Mouse (Mus musculus): ENCODE results near the gene Slc6a13. TPM values are rescaled to one million over a fixed set of nuclear protein-coding genes. Genes with fewer than 3 reads are reported as not detected.

Gene Slc6a13
- polyA plus RNA-seq, 1 experiment from 2014 or later = 39.9 TPM

GRCm38 (mm10) chr6:121380576-121380975 lies 80.5 kb downstream of the Slc6a13 start:
- H3K27me3 ChIP-seq (ENCODE audit: control insufficient read depth, insufficient read depth, low read depth, low read length) = no peaks in the 10 kb centered on the region
- 78% methylated on average over 8 of the region's 8 CpGs for WGBS
- H3K36me3 ChIP-seq (ENCODE audit: control insufficient read depth, insufficient read depth, low read length) = peaks cover 4% of the 10 kb centered on the region; the same call in 1 of the 2 replicates
- H3K4me3 ChIP-seq (ENCODE audit: low read depth, low read length) = no peak overlapping the region
- H3K9ac ChIP-seq (ENCODE audit: low read depth, low read length) = no peak overlapping the region
- no peaks in the 10 kb centered on the region; the same call in 1 of the 2 replicates for H3K4me1 ChIP-seq (ENCODE audit: control insufficient read depth, insufficient read depth, low read length)
- no peak overlapping the region for H3K4me2 ChIP-seq (ENCODE audit: low read length)
- H3K9me3 ChIP-seq (replicated peaks; ENCODE audit: control insufficient read depth, low read length, poor library complexity, severe bottlenecking) = no peaks in the 10 kb centered on the region
- ATAC-seq = no peak
- H3K27ac ChIP-seq (ENCODE audit: low read length) = no peak overlapping the region

- Histone ChIP-seq H3K27ac (ENCODE audit: low read length) (no peak overlapping the region), H3K4me2 (ENCODE audit: low read length) (no peak overlapping the region), H3K27me3 (ENCODE audit: control insufficient read depth, insufficient read depth, low read depth, low read length) (no peaks in the 10 kb centered on the region), H3K4me3 (ENCODE audit: low read depth, low read length) (no peak overlapping the region), H3K4me1 (ENCODE audit: control insufficient read depth, insufficient read depth, low read length) (no peaks in the 10 kb centered on the region; the same call in 1 of the 2 replicates), H3K9me3 (replicated peaks; ENCODE audit: control insufficient read depth, low read length, poor library complexity, severe bottlenecking) (no peaks in the 10 kb centered on the region), H3K36me3 (ENCODE audit: control insufficient read depth, insufficient read depth, low read length) (peaks cover 4% of the 10 kb centered on the region; the same call in 1 of the 2 replicates), H3K9ac (ENCODE audit: low read depth, low read length) (no peak overlapping the region)
- 29% methylated on average over 10 of the region's 10 CpGs for WGBS
- ATAC-seq = no peak
Measured at GRCm38 (mm10) chr6:121382071-121382470, 82.0 kb downstream of the Slc6a13 start.

- Histone ChIP-seq H3K4me2 (ENCODE audit: low read length) (no peak overlapping the region), H3K9ac (ENCODE audit: low read depth, low read length) (no peak overlapping the region), H3K4me1 (ENCODE audit: control insufficient read depth, insufficient read depth, low read length) (no peaks in the 10 kb centered on the region; the same call in 1 of the 2 replicates), H3K27me3 (ENCODE audit: control insufficient read depth, insufficient read depth, low read depth, low read length) (no peaks in the 10 kb centered on the region), H3K4me3 (ENCODE audit: low read depth, low read length) (no peak overlapping the region), H3K36me3 (ENCODE audit: control insufficient read depth, insufficient read depth, low read length) (peaks cover 2% of the 10 kb centered on the region; the same call in 1 of the 2 replicates), H3K27ac (ENCODE audit: low read length) (no peak overlapping the region), H3K9me3 (replicated peaks; ENCODE audit: control insufficient read depth, low read length, poor library complexity, severe bottlenecking) (no peaks in the 10 kb centered on the region)
- ATAC-seq = no peak
- WGBS = 85% methylated on average over 3 of the region's 3 CpGs
Measured at GRCm38 (mm10) chr6:121385397-121385796, 85.4 kb downstream of the Slc6a13 start.

Small RNA genes lying within 50 kb of the gene (microRNA-seq; reads per million reads assigned to microRNA genes)
- not detected for gene Gm24855

Other genes with a start within 250 kb of the Slc6a13 start
- gene Mical3, start 169.2 kb upstream of the Slc6a13 start, polyA plus RNA-seq (2015; fragmentation: Nextera tagmentation; extraction: Ambion mirVana) = 37.0 and 43.2 TPM in 2 replicates
- 17.6 and 18.6 TPM in 2 replicates for gene Pex26, start 116.6 kb upstream of the Slc6a13 start, polyA plus RNA-seq (2015; fragmentation: Nextera tagmentation; extraction: Ambion mirVana)
- 1.2 and 1.3 TPM in 2 replicates for gene Tuba8, start 89.5 kb upstream of the Slc6a13 start, polyA plus RNA-seq (2015; fragmentation: Nextera tagmentation; extraction: Ambion mirVana)
- 1.5 and 1.6 TPM in 2 replicates for gene Usp18, start 54.3 kb upstream of the Slc6a13 start, polyA plus RNA-seq (2015; fragmentation: Nextera tagmentation; extraction: Ambion mirVana)
- gene Slc6a12, start 42.8 kb downstream of the Slc6a13 start, polyA plus RNA-seq (2015; fragmentation: Nextera tagmentation; extraction: Ambion mirVana) = 1.6 and 1.7 TPM in 2 replicates
- 10.2 and 11.0 TPM in 2 replicates for gene Iqsec3, start 173.5 kb downstream of the Slc6a13 start, polyA plus RNA-seq (2015; fragmentation: Nextera tagmentation; extraction: Ambion mirVana)